Mouse (Mus musculus): ENCODE measurements around the gene Ralgps1.

Ralgps1 gene

GRCm38 (mm10) chr2:33280525-33280924, 90.8 kb downstream of the Ralgps1 start:
- no peak for DNase-seq (ENCODE audit: low read depth, low spot score)

- DNase-seq (ENCODE audit: low read depth, low spot score) = no peak
Measured at GRCm38 (mm10) chr2:33279758-33280157, 91.5 kb downstream of the Ralgps1 start.

GRCm38 (mm10) chr2:33274719-33275490, 96.4 kb downstream of the Ralgps1 start:
- no peak for DNase-seq (ENCODE audit: low read depth, low spot score)

GRCm38 (mm10) chr2:33272665-33273439, 98.4 kb downstream of the Ralgps1 start:
- no peak for DNase-seq (ENCODE audit: low read depth, low spot score)

DNA sequence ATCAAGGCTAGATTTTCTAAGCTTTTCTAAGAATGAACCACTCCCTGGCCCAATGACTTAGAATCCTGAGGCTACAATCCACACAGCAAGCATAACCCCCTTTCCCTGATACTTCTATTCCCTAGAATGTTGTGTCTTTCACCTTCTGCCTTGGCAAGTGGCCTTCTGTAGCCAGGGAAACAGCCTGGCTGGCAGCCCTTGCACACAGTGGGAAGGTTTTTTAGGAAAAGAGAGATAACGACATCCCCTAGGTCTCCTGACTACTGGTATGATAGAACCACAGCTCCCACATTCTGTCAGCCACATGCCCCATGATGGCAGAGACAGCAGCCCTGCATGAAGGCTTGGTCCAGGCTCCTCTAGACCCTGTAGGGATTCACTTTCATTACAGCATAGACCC, 99.8 kb downstream of the Ralgps1 start:
- DNase-seq (ENCODE audit: low read depth, low spot score) = no peak

- DNase-seq (ENCODE audit: low read depth, low spot score) = no peak
Measured at GRCm38 (mm10) chr2:33270569-33270968, 100.7 kb downstream of the Ralgps1 start.

- DNase-seq (ENCODE audit: low read depth, low spot score) = no peak
Measured at GRCm38 (mm10) chr2:33269132-33269493, 102.2 kb downstream of the Ralgps1 start.

- DNase-seq (ENCODE audit: low read depth, low spot score) = no peak
Measured at GRCm38 (mm10) chr2:33268384-33269131, 102.7 kb downstream of the Ralgps1 start.

- DNase-seq (ENCODE audit: low read depth, low spot score) = no peak
Measured at GRCm38 (mm10) chr2:33267075-33267474, 104.2 kb downstream of the Ralgps1 start.

DNA sequence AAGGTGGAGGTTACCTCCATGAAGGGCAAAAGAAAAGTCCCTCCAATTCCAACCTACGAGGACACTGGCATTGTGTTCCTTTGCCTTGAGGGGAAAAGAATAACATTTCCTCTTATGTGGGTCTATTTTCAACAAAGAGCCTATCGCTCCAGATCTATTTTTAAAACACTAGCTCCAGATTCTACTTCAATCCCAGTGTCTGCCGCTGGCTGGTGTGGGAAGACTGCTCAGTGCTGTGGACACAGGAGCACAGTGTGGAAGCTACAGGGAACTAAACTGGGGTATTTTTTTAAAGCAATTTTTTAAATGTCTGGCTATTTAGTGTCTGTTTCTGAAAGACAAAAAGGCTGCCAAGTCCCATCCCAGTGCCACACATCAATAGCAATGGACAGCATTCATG, 105.5 kb downstream of the Ralgps1 start:
- no peak for DNase-seq (ENCODE audit: low read depth, low spot score)

- DNase-seq (ENCODE audit: low read depth, low spot score) = no peak
Measured at GRCm38 (mm10) chr2:33261475-33261874, 109.8 kb downstream of the Ralgps1 start.

- DNase-seq (ENCODE audit: low read depth, low spot score) = no peak
Measured at GRCm38 (mm10) chr2:33260772-33261171, 110.5 kb downstream of the Ralgps1 start.

GRCm38 (mm10) chr2:33256769-33257537, 114.3 kb downstream of the Ralgps1 start:
- no peak for DNase-seq (ENCODE audit: low read depth, low spot score)

GRCm38 (mm10) chr2:33254318-33254985, 116.8 kb downstream of the Ralgps1 start:
- no peak for DNase-seq (ENCODE audit: low read depth, low spot score)

DNA sequence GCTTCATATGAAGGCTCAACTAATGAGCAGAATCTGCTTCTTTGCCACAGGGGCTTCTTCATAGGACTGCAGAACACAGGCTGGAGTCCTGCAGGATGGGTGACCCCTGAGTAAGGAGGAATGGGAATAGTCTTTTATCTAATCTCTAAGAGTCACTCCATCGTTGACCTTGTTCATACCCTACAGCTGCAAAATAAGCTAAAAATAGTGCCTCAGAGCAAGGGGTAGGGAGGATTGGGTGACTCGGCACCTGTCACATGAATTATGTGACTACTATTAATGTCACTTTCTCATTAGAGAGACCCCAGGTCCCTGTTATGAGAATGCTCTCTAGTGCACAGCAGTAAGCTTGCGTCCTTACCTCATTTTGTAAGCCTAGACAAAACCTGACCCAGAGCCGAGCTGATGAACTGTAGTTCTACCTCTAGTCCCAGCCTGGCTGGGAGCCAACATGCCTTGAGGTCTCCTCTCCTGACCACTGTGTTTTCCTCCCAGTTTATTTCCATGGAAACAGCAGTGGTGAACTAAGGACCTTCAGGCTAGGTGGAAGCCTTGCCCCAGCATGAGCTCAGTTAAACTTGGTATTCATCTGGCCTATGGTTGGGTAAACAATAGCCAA, 117.6 kb downstream of the Ralgps1 start:
- DNase-seq (ENCODE audit: low read depth, low spot score) = no peak

GRCm38 (mm10) chr2:33252751-33253150, 118.5 kb downstream of the Ralgps1 start:
- DNase-seq (ENCODE audit: low read depth, low spot score) = no peak

GRCm38 (mm10) chr2:33249922-33250633, 121.2 kb downstream of the Ralgps1 start:
- DNase-seq (ENCODE audit: low read depth, low spot score) = no peak

GRCm38 (mm10) chr2:33248549-33248948, 122.7 kb downstream of the Ralgps1 start:
- no peak for DNase-seq (ENCODE audit: low read depth, low spot score)

DNA sequence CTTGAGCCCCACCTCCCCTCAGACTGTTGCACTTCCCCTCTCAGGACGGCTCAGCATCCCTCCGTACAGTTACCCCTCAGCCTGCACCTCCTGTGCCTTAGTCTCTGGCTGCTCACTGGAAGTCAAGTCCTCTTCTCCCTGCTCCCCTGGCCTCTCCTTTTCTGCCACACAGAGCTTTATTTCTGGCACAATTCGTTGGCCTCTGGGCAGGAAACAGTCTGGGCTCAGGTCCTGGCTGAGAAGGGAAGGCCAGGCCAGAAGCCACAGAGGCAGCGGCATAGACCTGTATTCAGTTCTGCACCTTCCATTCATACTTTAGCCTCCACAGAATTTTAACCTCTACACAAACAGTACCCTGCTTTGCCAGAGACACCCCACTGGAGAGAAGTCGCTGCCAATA, 124.4 kb downstream of the Ralgps1 start:
- no peak for DNase-seq (ENCODE audit: low read depth, low spot score)

- DNase-seq (ENCODE audit: low read depth, low spot score) = no peak
Measured at GRCm38 (mm10) chr2:33245350-33245749, 125.9 kb downstream of the Ralgps1 start.
